Mouse (Mus musculus) MEL (cell line): ENCODE measurements around the gene Matn1. TPM values are rescaled to one million over a fixed set of nuclear protein-coding genes. Genes with fewer than 3 reads are reported as not detected.

ENCODE experiments used
- DNase-seq: peaks from one replicate; pipeline ENCODE4 v3.0.0; 2011; ENCODE audit warnings: low read depth, low spot score
- H3K27ac ChIP-seq: 2 replicates; pipeline ENCODE4 v1.5.1; 2012; ENCODE audit warnings: low read depth, mild to moderate bottlenecking, control low read depth, low read length, moderate library complexity; ENCODE audit not compliant: control insufficient read depth
- H3K27me3 ChIP-seq, 2 experiments: fragments of 150-350 bp in 1 of 2; sonication (generic) in 1 of 2; 2 replicates each; pipeline ENCODE4 v1.6.1; 2012; ENCODE audit warnings: low read length in 2 of 2, mild to moderate bottlenecking in 2 of 2, improper control_type of control experiment in 1 of 2, moderate library complexity in 1 of 2; ENCODE audit not compliant: insufficient read depth in 2 of 2, control insufficient read depth in 1 of 2
- H3K36me3 ChIP-seq, 2 experiments: 2 replicates each; pipeline ENCODE4 v1.6.1; 2012 to 2014; ENCODE audit warnings: low read length in 2 of 2, improper control_type of control experiment in 1 of 2, inconsistent platforms in 1 of 2, mild to moderate bottlenecking in 1 of 2; ENCODE audit not compliant: insufficient read depth in 2 of 2, control insufficient read depth in 1 of 2
- H3K4me1 ChIP-seq, 2 experiments: fragments of 150-350 bp in 1 of 2; sonication (generic) in 1 of 2; 2 replicates each; pipeline ENCODE4 v1.6.1; 2012; ENCODE audit warnings: low read length in 2 of 2, improper control_type of control experiment in 1 of 2, mild to moderate bottlenecking in 1 of 2; ENCODE audit not compliant: insufficient read depth in 2 of 2, control insufficient read depth in 1 of 2
- H3K4me3 ChIP-seq, 2 experiments: fragments of 150-350 bp in 1 of 2; sonication (generic) in 1 of 2; 2 replicates each; pipeline ENCODE4 v1.5.1; 2012; ENCODE audit warnings: low read depth in 2 of 2, low read length in 2 of 2, mild to moderate bottlenecking in 2 of 2, moderate library complexity in 2 of 2, control low read depth in 1 of 2, improper control_type of control experiment in 1 of 2; ENCODE audit not compliant: control insufficient read depth in 1 of 2, insufficient read depth in 1 of 2
- H3K79me2 ChIP-seq: 2 replicates; pipeline ENCODE4 v1.6.1; 2012; ENCODE audit warnings: mild to moderate bottlenecking, low read length, moderate library complexity; ENCODE audit not compliant: control insufficient read depth, poor library complexity, insufficient read depth
- H3K9ac ChIP-seq: 2 replicates; pipeline ENCODE4 v1.6.1; 2012; ENCODE audit warnings: low read depth, mild to moderate bottlenecking, control low read depth, low read length, moderate library complexity; ENCODE audit not compliant: control insufficient read depth, poor library complexity, severe bottlenecking
- H3K9me3 ChIP-seq: fragments of 150-350 bp; sonication (generic); replicated peaks from 2 replicates; pipeline ENCODE4 v1.6.1; 2012; ENCODE audit warnings: mild to moderate bottlenecking, low read length, improper control_type of control experiment, moderate library complexity; ENCODE audit not compliant: insufficient read depth
- BHLHE40 ChIP-seq: IDR thresholded peaks from 2 replicates; pipeline ENCODE4 v1.6.1; 2012; ENCODE audit warnings: low read depth, mild to moderate bottlenecking, inconsistent platforms, low read length, improper control_type of control experiment, borderline replicate concordance
- CHD1 ChIP-seq: IDR thresholded peaks from 2 replicates; pipeline ENCODE4 v1.6.1; 2012; ENCODE audit warnings: low read depth, mild to moderate bottlenecking, inconsistent platforms, low read length, improper control_type of control experiment
- CTCF ChIP-seq, 3 experiments: IDR thresholded peaks in 2 of 3; conservative IDR thresholded peaks in 1 of 3; 2 replicates each; pipeline ENCODE4 v1.5.1; 2011 to 2012; ENCODE audit warnings: low read length in 3 of 3, low read depth in 2 of 3, mild to moderate bottlenecking in 2 of 3, improper control_type of control experiment in 1 of 3, inconsistent platforms in 1 of 3, mixed read lengths in 1 of 3, moderate library complexity in 1 of 3; ENCODE audit not compliant: control insufficient read depth in 1 of 3, insufficient read depth in 1 of 3, poor library complexity in 1 of 3, severe bottlenecking in 1 of 3
- ELF1 ChIP-seq: IDR thresholded peaks from 2 replicates; pipeline ENCODE4 v1.6.1; 2014; ENCODE audit warnings: low read depth, mild to moderate bottlenecking, inconsistent platforms, low read length, improper control_type of control experiment, moderate library complexity
- ETS1 ChIP-seq: IDR thresholded peaks from 2 replicates; pipeline ENCODE4 v1.6.1; 2012; ENCODE audit warnings: low read depth, mild to moderate bottlenecking, inconsistent platforms, low read length, improper control_type of control experiment, moderate library complexity
- HCFC1 ChIP-seq: IDR thresholded peaks from 2 replicates; pipeline ENCODE4 v1.6.1; 2012; ENCODE audit warnings: low read depth, mild to moderate bottlenecking, inconsistent platforms, low read length, improper control_type of control experiment, moderate library complexity
- JUND ChIP-seq: IDR thresholded peaks from 2 replicates; pipeline ENCODE4 v1.6.1; 2011; ENCODE audit warnings: low read depth, mild to moderate bottlenecking, improper control_type of control experiment, low read length
- KAT2A ChIP-seq: conservative IDR thresholded peaks from 2 replicates; pipeline ENCODE4 v1.6.1; 2012; ENCODE audit warnings: low read depth, low read length, improper control_type of control experiment, inconsistent platforms
- MAFK ChIP-seq: IDR thresholded peaks from 2 replicates; pipeline ENCODE4 v1.6.1; 2011; ENCODE audit warnings: low read depth, mild to moderate bottlenecking, low read length, improper control_type of control experiment, borderline replicate concordance
- MAX ChIP-seq: IDR thresholded peaks from 2 replicates; pipeline ENCODE4 v1.6.1; 2011; ENCODE audit warnings: low read length, improper control_type of control experiment
- MAZ ChIP-seq: IDR thresholded peaks from 2 replicates; pipeline ENCODE4 v1.6.1; 2012; ENCODE audit warnings: low read depth, mild to moderate bottlenecking, inconsistent platforms, low read length, improper control_type of control experiment
- MEF2A ChIP-seq: IDR thresholded peaks from 2 replicates; pipeline ENCODE4 v1.6.1; 2014; ENCODE audit warnings: low read depth, mild to moderate bottlenecking, inconsistent platforms, low read length, improper control_type of control experiment; ENCODE audit not compliant: poor library complexity, insufficient replicate concordance, severe bottlenecking; ENCODE audit errors: extremely low read depth
- MXI1 ChIP-seq: IDR thresholded peaks from 2 replicates; pipeline ENCODE4 v1.6.1; 2011; ENCODE audit warnings: mild to moderate bottlenecking, low read depth, low read length, improper control_type of control experiment
- MYB ChIP-seq: IDR thresholded peaks from 2 replicates; pipeline ENCODE4 v1.6.1; 2011; ENCODE audit warnings: mild to moderate bottlenecking, low read depth, low read length, improper control_type of control experiment
- NELFE ChIP-seq: IDR thresholded peaks from 2 replicates; pipeline ENCODE4 v1.6.1; 2011; ENCODE audit warnings: low read depth, low read length, improper control_type of control experiment
- NRF1 ChIP-seq: IDR thresholded peaks from 2 replicates; pipeline ENCODE4 v1.6.1; 2014; ENCODE audit warnings: low read depth, mild to moderate bottlenecking, inconsistent platforms, low read length, improper control_type of control experiment, moderate library complexity; ENCODE audit not compliant: poor library complexity, insufficient read depth, severe bottlenecking
- POLR2A ChIP-seq, 2 experiments: IDR thresholded peaks; 2 replicates each; pipeline ENCODE4 v1.6.1; 2011 to 2012; ENCODE audit warnings: low read length in 2 of 2, mild to moderate bottlenecking in 2 of 2, control low read depth in 1 of 2, improper control_type of control experiment in 1 of 2, low read depth in 1 of 2, moderate library complexity in 1 of 2; ENCODE audit not compliant: control insufficient read depth in 1 of 2, insufficient read depth in 1 of 2, poor library complexity in 1 of 2
- POLR2AphosphoS2 ChIP-seq: IDR thresholded peaks from 2 replicates; pipeline ENCODE4 v1.6.1; 2011; ENCODE audit warnings: low read length, improper control_type of control experiment
- RAD21 ChIP-seq: IDR thresholded peaks from 2 replicates; pipeline ENCODE4 v1.6.1; 2011; ENCODE audit warnings: mild to moderate bottlenecking, low read depth, low read length, improper control_type of control experiment
- SMC3 ChIP-seq: IDR thresholded peaks from 2 replicates; pipeline ENCODE4 v1.6.1; 2011; ENCODE audit warnings: low read depth, low read length, improper control_type of control experiment
- TAL1 ChIP-seq: IDR thresholded peaks from 2 replicates; pipeline ENCODE4 v1.6.1; 2012; ENCODE audit warnings: mild to moderate bottlenecking, inconsistent platforms, low read length, moderate library complexity, mixed read lengths
- TBP ChIP-seq: IDR thresholded peaks from 2 replicates; pipeline ENCODE4 v1.8.0; 2011; ENCODE audit warnings: low read depth, low read length, improper control_type of control experiment
- UBTF ChIP-seq: IDR thresholded peaks from 2 replicates; pipeline ENCODE4 v1.6.1; 2012; ENCODE audit warnings: low read depth, mild to moderate bottlenecking, inconsistent platforms, low read length, improper control_type of control experiment, moderate library complexity, borderline replicate concordance; ENCODE audit not compliant: insufficient read depth
- ZC3H11A ChIP-seq: IDR thresholded peaks from 2 replicates; pipeline ENCODE4 v1.6.1; 2012; ENCODE audit warnings: low read depth, mild to moderate bottlenecking, inconsistent platforms, low read length, improper control_type of control experiment
- ZKSCAN1 ChIP-seq: IDR thresholded peaks from 2 replicates; pipeline ENCODE4 v1.6.1; 2012; ENCODE audit warnings: low read depth, mild to moderate bottlenecking, inconsistent platforms, low read length, improper control_type of control experiment, moderate library complexity
- ZNF384 ChIP-seq: IDR thresholded peaks from 2 replicates; pipeline ENCODE4 v1.6.1; 2012; ENCODE audit warnings: low read depth, mild to moderate bottlenecking, inconsistent platforms, low read length, improper control_type of control experiment
- polyA plus RNA-seq, 2 experiments: library from polyadenylated mRNA; stranded (reverse) in 1 of 2; unstranded in 1 of 2; fragments of >175 nt in 1 of 2; fragments of >200 nt in 1 of 2; gene quantifications; 2 replicates each; pipeline versions ENCODE4 v1.2.1 to v1.2.4; 2012; ENCODE audit warnings: low replicate concordance in 2 of 2, low read depth in 1 of 2; ENCODE audit not compliant: insufficient read length in 2 of 2, insufficient read depth in 1 of 2, missing spikeins in 1 of 2
- total RNA-seq: library from RNA; depleted of rRNA; stranded (reverse); fragments of 300-350 nt; gene quantifications from 2 replicates; pipeline ENCODE4 v1.2.3, GENCODE M21; 2012

Matn1 gene
- total and polyA plus RNA-seq, 3 experiments, result not detected

GRCm38 (mm10) chr4:130958812-130959211, 14.6 kb downstream of the Matn1 start:
- no peak for DNase-seq
- Histone ChIP-seq H3K4me3 (no peak overlapping the region), H3K36me3 (no peaks in the 10 kb centered on the region), H3K27me3 (no peaks in the 10 kb centered on the region), H3K27ac (no peak overlapping the region), H3K4me1 (no peaks in the 10 kb centered on the region), H3K9ac (no peak overlapping the region), H3K9me3 (no peaks in the 10 kb centered on the region), H3K79me2 (no peaks in the 10 kb centered on the region)
- TF ChIP-seq ELF1, result no peak
- no peak for TF ChIP-seq ZNF384
- no peak for TF ChIP-seq NRF1
- no peak for TF ChIP-seq NELFE
- TF ChIP-seq ETS1, result no peak
- TF ChIP-seq MAFK, result no peak
- no peak for TF ChIP-seq ZKSCAN1
- no peak for TF ChIP-seq POLR2AphosphoS2
- TF ChIP-seq MAX, result no peak
- no peak for TF ChIP-seq CHD1

DNA sequence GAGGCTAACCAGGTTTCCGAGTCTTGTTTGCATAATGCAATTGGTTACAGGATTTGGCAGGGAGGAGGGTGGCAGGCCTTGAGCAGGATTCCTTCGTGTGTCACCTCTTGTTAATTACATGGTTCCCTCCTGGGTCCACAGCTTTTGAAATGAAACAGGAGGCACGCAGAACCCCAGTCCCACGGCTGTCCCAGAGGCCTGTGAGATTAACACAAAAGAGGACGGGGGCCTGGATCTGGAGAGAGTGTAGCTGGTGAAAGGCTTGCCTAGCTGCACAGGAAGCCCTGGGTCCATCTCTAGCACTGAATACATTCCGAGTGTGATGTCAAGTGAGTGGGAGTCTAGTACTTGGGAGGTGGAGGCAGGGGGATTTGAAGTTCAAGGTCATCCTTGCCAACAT, 15.5 kb downstream of the Matn1 start:
- DNase-seq, result no peak
- no peaks in the 10 kb centered on the region for H3K79me2 ChIP-seq
- H3K4me3 ChIP-seq, result no peak overlapping the region
- no peaks in the 10 kb centered on the region for H3K36me3 ChIP-seq
- H3K9ac ChIP-seq, result no peak overlapping the region
- TF ChIP-seq RAD21, result no peak
- TF ChIP-seq ELF1, result no peak
- no peak for TF ChIP-seq MYB
- TF ChIP-seq TBP, result no peak
- no peak for TF ChIP-seq SMC3
- TF ChIP-seq JUND, result no peak
- H3K4me1 ChIP-seq, result no peaks in the 10 kb centered on the region
- H3K27me3 ChIP-seq, result no peaks in the 10 kb centered on the region
- no peak overlapping the region for H3K27ac ChIP-seq
- no peaks in the 10 kb centered on the region for H3K9me3 ChIP-seq

GRCm38 (mm10) chr4:130960118-130960734, 16.0 kb downstream of the Matn1 start:
- H3K4me1 ChIP-seq, result no peaks in the 10 kb centered on the region
- no peaks in the 10 kb centered on the region for H3K79me2 ChIP-seq
- H3K9me3 ChIP-seq, result no peaks in the 10 kb centered on the region
- H3K9ac ChIP-seq, result no peak overlapping the region
- no peaks in the 10 kb centered on the region for H3K27me3 ChIP-seq
- peak; percentile 73 for DNase-seq
- no peak overlapping the region for H3K27ac ChIP-seq
- H3K4me3 ChIP-seq, result no peak overlapping the region
- no peaks in the 10 kb centered on the region for H3K36me3 ChIP-seq
- TF ChIP-seq ZC3H11A (peak; percentile 90), CTCF (IDR thresholded peaks at IDR 0.05 in 2 of 3, conservative IDR thresholded peaks at IDR 0.05 in 1 of 3; ENCODE audit: control insufficient read depth in 1 of 3, insufficient read depth in 1 of 3, low read depth in 2 of 3, low read length in 3 of 3, poor library complexity in 1 of 3, severe bottlenecking in 1 of 3) (peak; percentile 82 to 99 (median 93)), MXI1 (no peak), KAT2A (no peak), BHLHE40 (no peak), SMC3 (peak; percentile 96), UBTF (no peak), MYB (no peak), MAZ (no peak), MEF2A (no peak), ZKSCAN1 (no peak), HCFC1 (no peak), RAD21 (peak; percentile 97), TAL1 (no peak), POLR2A (IDR thresholded peaks at IDR 0.05; ENCODE audit: control insufficient read depth in 1 of 2, insufficient read depth in 1 of 2, low read depth in 1 of 2, low read length in 2 of 2, poor library complexity in 1 of 2) (no peak)
